Mouse (Mus musculus) erythroblast, embryonic 14.5 days (primary cell): ENCODE measurements around the gene Secisbp2l.

ENCODE experiments used
- GATA1 ChIP-seq: IDR thresholded peaks from 2 replicates; pipeline ENCODE4 v1.6.1; 2012; ENCODE audit warnings: low read length, inconsistent platforms, mixed read lengths
- TAL1 ChIP-seq: IDR thresholded peaks from 3 replicates; pipeline ENCODE4 v1.6.1; 2012; ENCODE audit warnings: low read length, inconsistent platforms, mixed read lengths

GRCm38 (mm10) chr2:125716599-125716998 lies 66.1 kb downstream of the Secisbp2l start:
- no peak for TF ChIP-seq GATA1
- TF ChIP-seq TAL1, result no peak
